Mouse (Mus musculus) urinary bladder, adult 18-20 months (tissue): ENCODE results near the gene Nek5.

Experiments used
- DNase-seq, 2 experiments: peaks; one replicate each; pipeline ENCODE4 v3.0.0; 2022; ENCODE audit warnings: low spot score in 2 of 2, mixed read lengths in 2 of 2

The Nek5 gene

GRCm38 (mm10) chr8:22124220-22125152, at the start of gene Nek5:
Gene Nek5 (minus strand): TSS chr8:22125053.
- DNase-seq = peak in 1 of 2 experiments; percentile 38

GRCm38 (mm10) chr8:22169167-22169566, 44.3 kb upstream of the Nek5 start:
- no peak for DNase-seq

- DNase-seq = peak; percentile 55 to 68
Observed at GRCm38 (mm10) chr8:22166080-22166603, 41.3 kb upstream of the Nek5 start, which contains the start of gene Nek3. Gene Nek3 (minus strand): TSS chr8:22166435.

GRCm38 (mm10) chr8:22165251-22166079, 40.6 kb upstream of the Nek5 start:
- DNase-seq = no peak

GRCm38 (mm10) chr8:22164431-22164830, 39.6 kb upstream of the Nek5 start:
- no peak for DNase-seq

GRCm38 (mm10) chr8:22162206-22162605, 37.4 kb upstream of the Nek5 start:
- DNase-seq = no peak

- no peak for DNase-seq
Observed at GRCm38 (mm10) chr8:22150345-22150663, 25.5 kb upstream of the Nek5 start.

GRCm38 (mm10) chr8:22149643-22150344, 24.9 kb upstream of the Nek5 start:
- no peak for DNase-seq

- DNase-seq = no peak
Observed at GRCm38 (mm10) chr8:22148367-22148740, 23.5 kb upstream of the Nek5 start.

- DNase-seq = no peak
Observed at GRCm38 (mm10) chr8:22147706-22148366, 23.0 kb upstream of the Nek5 start.

- no peak for DNase-seq
Observed at GRCm38 (mm10) chr8:22145831-22146230, 21.0 kb upstream of the Nek5 start.

- no peak for DNase-seq
Observed at GRCm38 (mm10) chr8:22143764-22144491, 19.1 kb upstream of the Nek5 start.

GRCm38 (mm10) chr8:22142592-22142991, 17.7 kb upstream of the Nek5 start:
- no peak for DNase-seq

- DNase-seq = no peak
Observed at GRCm38 (mm10) chr8:22141836-22142385, 17.1 kb upstream of the Nek5 start.

- peak in 1 of 2 experiments; percentile 20 for DNase-seq
Observed at GRCm38 (mm10) chr8:22136462-22136861, 11.6 kb upstream of the Nek5 start.

GRCm38 (mm10) chr8:22134750-22135135, 9.9 kb upstream of the Nek5 start:
- DNase-seq = no peak

- no peak for DNase-seq
Observed at GRCm38 (mm10) chr8:22134078-22134749, 9.4 kb upstream of the Nek5 start.

GRCm38 (mm10) chr8:22132062-22132461, 7.2 kb upstream of the Nek5 start:
- DNase-seq = no peak

GRCm38 (mm10) chr8:22107020-22107419, 17.8 kb downstream of the Nek5 start:
- no peak for DNase-seq

- no peak for DNase-seq
Observed at GRCm38 (mm10) chr8:22091568-22091967, 33.3 kb downstream of the Nek5 start.
